Mouse (Mus musculus) adrenal gland, postnatal 14 days (tissue): Measurements from ENCODE around the gene Prkcb. TPM values are rescaled to one million over a fixed set of nuclear protein-coding genes. Genes with fewer than 3 reads are reported as not detected.

Experiments
- DNase-seq: peaks from one replicate; pipeline ENCODE4 v3.0.0; 2021; ENCODE audit warnings: mixed read lengths
- total RNA-seq: library from RNA; stranded (reverse); gene quantifications from 2 replicates; pipeline ENCODE4 v1.2.3, GENCODE M21; 2021

Prkcb gene
- total RNA-seq, 1 experiment from 2014 or later = 7.5 TPM

GRCm38 (mm10) chr7:122322038-122322690, 33.6 kb downstream of the Prkcb start:
- no peak for DNase-seq

- DNase-seq = no peak
Measured at GRCm38 (mm10) chr7:122327942-122328341, 39.4 kb downstream of the Prkcb start.

- no peak for DNase-seq
Measured at GRCm38 (mm10) chr7:122328466-122328865, 39.9 kb downstream of the Prkcb start.

GRCm38 (mm10) chr7:122329588-122329987, 41.0 kb downstream of the Prkcb start:
- DNase-seq = no peak

- DNase-seq = no peak
Measured at GRCm38 (mm10) chr7:122333686-122334085, 45.1 kb downstream of the Prkcb start.

- DNase-seq = no peak
Measured at GRCm38 (mm10) chr7:122337302-122337701, 48.8 kb downstream of the Prkcb start.

GRCm38 (mm10) chr7:122338055-122338454, 49.5 kb downstream of the Prkcb start:
- DNase-seq = no peak

GRCm38 (mm10) chr7:122339476-122339875, 50.9 kb downstream of the Prkcb start:
- DNase-seq = no peak

- DNase-seq = no peak
Measured at GRCm38 (mm10) chr7:122341813-122342212, 53.3 kb downstream of the Prkcb start.

GRCm38 (mm10) chr7:122344656-122345055, 56.1 kb downstream of the Prkcb start:
- DNase-seq = no peak

- DNase-seq = no peak
Measured at GRCm38 (mm10) chr7:122346251-122347242, 58.0 kb downstream of the Prkcb start.

- no peak for DNase-seq
Measured at GRCm38 (mm10) chr7:122347433-122347832, 58.9 kb downstream of the Prkcb start.

GRCm38 (mm10) chr7:122349961-122350360, 61.4 kb downstream of the Prkcb start:
- no peak for DNase-seq

- DNase-seq = no peak
Measured at GRCm38 (mm10) chr7:122350741-122351140, 62.2 kb downstream of the Prkcb start.

- no peak for DNase-seq
Measured at GRCm38 (mm10) chr7:122351816-122352215, 63.3 kb downstream of the Prkcb start.

GRCm38 (mm10) chr7:122352566-122353277, 64.2 kb downstream of the Prkcb start:
- no peak for DNase-seq

GRCm38 (mm10) chr7:122353329-122353728, 64.8 kb downstream of the Prkcb start:
- no peak for DNase-seq

- DNase-seq = no peak
Measured at GRCm38 (mm10) chr7:122356941-122357340, 68.4 kb downstream of the Prkcb start.

GRCm38 (mm10) chr7:122357847-122358246, 69.3 kb downstream of the Prkcb start:
- DNase-seq = peak; percentile 32

GRCm38 (mm10) chr7:122366635-122367034, 78.1 kb downstream of the Prkcb start:
- no peak for DNase-seq

- DNase-seq = no peak
Measured at GRCm38 (mm10) chr7:122367303-122368007, 78.9 kb downstream of the Prkcb start.

- no peak for DNase-seq
Measured at GRCm38 (mm10) chr7:122370488-122370887, 81.9 kb downstream of the Prkcb start.
